Mouse (Mus musculus) ES-E14 (cell line): ENCODE results near the gene Lsm8.

ENCODE experiments used
- HCFC1 ChIP-seq: IDR thresholded peaks from 2 replicates; pipeline ENCODE4 v1.6.1; 2012; ENCODE audit warnings: low read length, inconsistent platforms, borderline replicate concordance; ENCODE audit not compliant: insufficient read depth
- ZNF384 ChIP-seq: IDR thresholded peaks from 2 replicates; pipeline ENCODE4 v1.6.1; 2012; ENCODE audit warnings: low read depth, low read length, inconsistent platforms

GRCm38 (mm10) chr6:18819343-18819742 is 29.0 kb upstream of the Lsm8 start:
- TF ChIP-seq ZNF384 (no peak), HCFC1 (no peak)
